Mouse (Mus musculus): Measurements from ENCODE around the gene H2-Q4. TPM values are rescaled to one million over a fixed set of nuclear protein-coding genes. Genes with fewer than 3 reads are reported as not detected.

Gene H2-Q4
- total and polyA plus RNA-seq, 2 experiments, result 32.7 to 61.8 TPM

- 86% methylated on average over 2 of the region's 2 CpGs for WGBS
- TF ChIP-seq POLR2A (IDR thresholded peaks at IDR 0.05; ENCODE audit: extremely low read depth, insufficient read depth, low read length) (no peak), CTCF (IDR thresholded peaks at IDR 0.05; ENCODE audit: low read depth, low read length) (no peak)
These were observed 25.3 kb upstream of the H2-Q4 start for GRCm38 (mm10) chr17:35354071-35354470.

GRCm38 (mm10) chr17:35357086-35357485 lies 22.3 kb upstream of the H2-Q4 start:
- Histone ChIP-seq H3K9ac (ENCODE audit: low read depth, low read length) (no peak overlapping the region), H3K27ac (replicated peaks; ENCODE audit: insufficient read depth, low read depth, low read length) (no peak overlapping the region), H3K36me3 (ENCODE audit: control insufficient read depth, insufficient read depth, low read length) (no peaks in the 10 kb centered on the region), H3K79me2 (ENCODE audit: control insufficient read depth, insufficient read depth, low read length) (no peaks in the 10 kb centered on the region), H3K4me3 (ENCODE audit: insufficient read depth, low read depth, low read length) (no peak overlapping the region), H3K4me1 (ENCODE audit: control insufficient read depth, insufficient read depth, low read length) (no peaks in the 10 kb centered on the region), H3K27me3 (ENCODE audit: control insufficient read depth, insufficient read depth, low read length) (no peaks in the 10 kb centered on the region)
- DNase-seq (ENCODE audit: extremely low read depth, low read depth, low spot score), result no peak
- 20% methylated on average over 1 of the region's 1 CpGs for WGBS
- TF ChIP-seq POLR2A (IDR thresholded peaks at IDR 0.05; ENCODE audit: extremely low read depth, insufficient read depth, low read length), result no peak
- no peak for TF ChIP-seq CTCF (IDR thresholded peaks at IDR 0.05; ENCODE audit: low read depth, low read length)

More at GRCm38 (mm10) chr17:35354071-35354470, 25.3 kb upstream of the H2-Q4 start:
- Histone ChIP-seq H3K9ac (ENCODE audit: low read depth, low read length) (no peak overlapping the region), H3K4me1 (ENCODE audit: control insufficient read depth, insufficient read depth, low read length) (no peaks in the 10 kb centered on the region), H3K27ac (replicated peaks; ENCODE audit: insufficient read depth, low read depth, low read length) (no peak overlapping the region), H3K4me3 (ENCODE audit: insufficient read depth, low read depth, low read length) (no peak overlapping the region), H3K36me3 (ENCODE audit: control insufficient read depth, insufficient read depth, low read length) (no peaks in the 10 kb centered on the region), H3K79me2 (ENCODE audit: control insufficient read depth, insufficient read depth, low read length) (no peaks in the 10 kb centered on the region), H3K27me3 (ENCODE audit: control insufficient read depth, insufficient read depth, low read length) (no peaks in the 10 kb centered on the region)
- DNase-seq (ENCODE audit: extremely low read depth, low read depth, low spot score), result no peak

- 17% methylated on average over 38 of the region's 38 CpGs for WGBS
- H3K9ac ChIP-seq (ENCODE audit: low read depth, low read length), result peak overlapping the region; percentile 34; the same call in 1 of the 2 replicates
These were observed 20.5 kb upstream of the H2-Q4 start for GRCm38 (mm10) chr17:35358763-35359469.

GRCm38 (mm10) chr17:35359470-35359862 lies 20.0 kb upstream of the H2-Q4 start:
- DNase-seq (ENCODE audit: extremely low read depth, low read depth, low spot score), result no peak
- WGBS, result 16% methylated on average over 21 of the region's 21 CpGs
- peak overlapping the region; percentile 34; the same call in 1 of the 2 replicates for H3K9ac ChIP-seq (ENCODE audit: low read depth, low read length)

More at GRCm38 (mm10) chr17:35358763-35359469, 20.5 kb upstream of the H2-Q4 start:
- no peaks in the 10 kb centered on the region for H3K4me1 ChIP-seq (ENCODE audit: control insufficient read depth, insufficient read depth, low read length)
- H3K27me3 ChIP-seq (ENCODE audit: control insufficient read depth, insufficient read depth, low read length), result no peaks in the 10 kb centered on the region
- H3K36me3 ChIP-seq (ENCODE audit: control insufficient read depth, insufficient read depth, low read length), result no peaks in the 10 kb centered on the region
- TF ChIP-seq CTCF (IDR thresholded peaks at IDR 0.05; ENCODE audit: low read depth, low read length), result no peak
- no peak for TF ChIP-seq POLR2A (IDR thresholded peaks at IDR 0.05; ENCODE audit: extremely low read depth, insufficient read depth, low read length)
- H3K4me3 ChIP-seq (ENCODE audit: insufficient read depth, low read depth, low read length), result peak overlapping the region; percentile 57; the same call in 1 of the 2 replicates
- no peak overlapping the region for H3K27ac ChIP-seq (replicated peaks; ENCODE audit: insufficient read depth, low read depth, low read length)
- no peaks in the 10 kb centered on the region for H3K79me2 ChIP-seq (ENCODE audit: control insufficient read depth, insufficient read depth, low read length)
- no peak for DNase-seq (ENCODE audit: extremely low read depth, low read depth, low spot score)

GRCm38 (mm10) chr17:35379729-35380451 lies 473 bp downstream of the H2-Q4 start:
- 3% methylated on average over 68 of the region's 70 CpGs for WGBS
- peak; percentile 20 for DNase-seq (ENCODE audit: extremely low read depth, low read depth, low spot score)

More at GRCm38 (mm10) chr17:35359470-35359862, 20.0 kb upstream of the H2-Q4 start:
- Histone ChIP-seq H3K4me3 (ENCODE audit: insufficient read depth, low read depth, low read length) (peak overlapping the region; percentile 57; the same call in 1 of the 2 replicates), H3K36me3 (ENCODE audit: control insufficient read depth, insufficient read depth, low read length) (no peaks in the 10 kb centered on the region), H3K27me3 (ENCODE audit: control insufficient read depth, insufficient read depth, low read length) (no peaks in the 10 kb centered on the region), H3K4me1 (ENCODE audit: control insufficient read depth, insufficient read depth, low read length) (no peaks in the 10 kb centered on the region), H3K27ac (replicated peaks; ENCODE audit: insufficient read depth, low read depth, low read length) (no peak overlapping the region), H3K79me2 (ENCODE audit: control insufficient read depth, insufficient read depth, low read length) (no peaks in the 10 kb centered on the region)
- TF ChIP-seq CTCF (IDR thresholded peaks at IDR 0.05; ENCODE audit: low read depth, low read length), result no peak

More at GRCm38 (mm10) chr17:35379729-35380451, 473 bp downstream of the H2-Q4 start:
- no peaks in the 10 kb centered on the region for H3K4me1 ChIP-seq (ENCODE audit: control insufficient read depth, insufficient read depth, low read length)
- H3K79me2 ChIP-seq (ENCODE audit: control insufficient read depth, insufficient read depth, low read length), result no peaks in the 10 kb centered on the region
- H3K27me3 ChIP-seq (ENCODE audit: control insufficient read depth, insufficient read depth, low read length), result no peaks in the 10 kb centered on the region
- no peak for TF ChIP-seq CTCF (IDR thresholded peaks at IDR 0.05; ENCODE audit: low read depth, low read length)
- TF ChIP-seq POLR2A (IDR thresholded peaks at IDR 0.05; ENCODE audit: extremely low read depth, insufficient read depth, low read length), result 0 out of 2 replicates have a peak, but pooled peaks have one; percentile 23
- peak overlapping the region; percentile 57 for H3K27ac ChIP-seq (replicated peaks; ENCODE audit: insufficient read depth, low read depth, low read length)
- H3K4me3 ChIP-seq (ENCODE audit: insufficient read depth, low read depth, low read length), result peak overlapping the region; percentile 85
- H3K36me3 ChIP-seq (ENCODE audit: control insufficient read depth, insufficient read depth, low read length), result peaks cover 4% of the 10 kb centered on the region; the same call in 1 of the 2 replicates
- H3K9ac ChIP-seq (ENCODE audit: low read depth, low read length), result peak overlapping the region; percentile 87
